ENCODE assay signal across 9 mouse cellular contexts in the genomic region with DNA sequence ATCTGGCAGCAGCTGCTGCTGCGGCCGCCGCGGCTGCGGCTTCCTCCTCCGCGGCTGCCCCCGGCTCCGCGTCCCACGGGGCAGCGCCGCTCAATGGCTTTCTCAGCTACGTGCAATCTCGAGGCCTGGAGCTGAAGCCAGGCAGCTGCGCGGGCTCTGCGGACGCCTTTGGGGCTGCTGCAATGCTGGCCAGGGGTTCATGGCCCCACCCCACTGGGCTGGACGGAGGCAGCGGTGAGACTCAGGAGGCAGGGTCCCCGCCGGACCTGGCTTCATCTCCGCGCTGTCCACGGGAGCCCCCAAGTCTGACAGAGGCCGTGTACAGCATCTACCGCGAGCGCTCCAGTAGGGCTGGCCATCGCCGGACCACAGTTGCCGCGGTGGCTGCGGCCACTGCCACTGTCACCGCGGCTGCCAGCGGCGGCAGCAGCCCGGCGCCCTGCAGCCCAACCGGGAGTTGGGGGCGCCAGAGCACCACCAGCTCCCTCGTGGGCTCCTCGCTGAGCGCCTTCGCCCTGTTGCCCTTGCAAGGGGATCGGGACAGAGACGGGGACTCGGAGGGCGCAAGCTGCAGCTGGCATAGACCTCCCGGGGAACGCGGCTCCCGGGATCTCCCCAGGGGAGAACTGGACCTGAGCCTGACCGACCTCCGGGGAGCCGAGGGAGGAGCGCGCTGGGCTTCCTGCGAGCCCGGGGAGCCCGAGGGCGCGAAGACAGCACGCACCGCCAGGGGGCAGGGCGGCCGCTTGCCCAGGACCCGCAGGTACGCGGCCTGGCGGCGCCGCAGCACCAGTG. TPM values are rescaled to one million over a fixed set of nuclear protein-coding genes. Genes with fewer than 3 reads are reported as not detected.
DNase-seq lines count a peak whose midpoint lies in the region; ATAC-seq and TF ChIP-seq lines count a peak whose summit lies in the region.
"Had no signal": no experiment of that assay in that cellular context is flagged by ENCODE, and none has a peak within 500 bp of the region (broad histone marks: within the 10 kb centered on the region; RNA-seq: fewer than 3 reads in every experiment).

No protein-coding gene starts in this region.

- intact Hi-C loops in left cerebral cortex, adult 2 months (cut with DNase I): no loop called here

- peak; percentile 63 for ATAC-seq in hindbrain, embryonic 14.5 days (ENCODE audit: low FRiP score)

- peak; percentile 83 to 93 for DNase-seq in adrenal gland, adult (ENCODE audit: inconsistent age in 2 of 2, low spot score in 1 of 2)
- DNase-seq in cerebellum, postnatal 36 days: peak; percentile 56 to 72
- DNase-seq in frontal cortex, postnatal 25 days (ENCODE audit: low spot score in 2 of 2): peak; percentile 24 to 46
- peak; percentile 70 for DNase-seq in hindbrain, embryonic 14.5 days (ENCODE audit: low spot score)
- peak; percentile 63 to 68 for DNase-seq in left cerebral cortex, adult 2 months (ENCODE audit: extremely low spot score in 1 of 2, low spot score in 2 of 2)
- DNase-seq in lung, postnatal 4 days: peak; percentile 63 to 68
- DNase-seq in right cerebral cortex, postnatal 25 days: peak; percentile 57
- no peak for DNase-seq in adipocyte (ENCODE audit: low spot score)

- peak overlapping the region; percentile 80 for H3K9ac ChIP-seq in hindbrain, embryonic 14.5 days

- TF ChIP-seq CTCF in left cerebral cortex, adult 2 months (IDR thresholded peaks at IDR 0.05): peak; percentile 67

- peak overlapping the region; percentile 56 for H3K4me3 ChIP-seq in hindbrain, embryonic 14.5 days (replicated peaks; ENCODE audit: low read length)
- peak overlapping the region; percentile 49 for H3K4me3 ChIP-seq in left cerebral cortex, adult 2 months
- H3K4me3 ChIP-seq: megakaryocyte, embryonic 14.5 days had no signal

- no peak overlapping the region for H3K27ac ChIP-seq in hindbrain, embryonic 14.5 days
- H3K27ac ChIP-seq in left cerebral cortex, adult 2 months: peak overlapping the region; percentile 84

- peaks cover 19% of the 10 kb centered on the region for H3K4me1 ChIP-seq in hindbrain, embryonic 14.5 days (replicated peaks; ENCODE audit: control insufficient read depth, insufficient read depth, low read length)

- no peaks in the 10 kb centered on the region for H3K9me3 ChIP-seq in hindbrain, embryonic 14.5 days (ENCODE audit: control insufficient read depth, low read length)

- under 1% methylated on average over 75 of the region's 75 CpGs for WGBS in hindbrain, embryonic 14.5 days

- H3K27me3 ChIP-seq in hindbrain, embryonic 14.5 days (ENCODE audit: control insufficient read depth, insufficient read depth, low read length): peaks cover 17% of the 10 kb centered on the region; the same call in 1 of the 2 replicates

- peak overlapping the region; percentile 99 for H3K4me2 ChIP-seq in hindbrain, embryonic 14.5 days (replicated peaks)

- H3K36me3 ChIP-seq in hindbrain, embryonic 14.5 days (replicated peaks; ENCODE audit: control insufficient read depth, insufficient read depth): no peaks in the 10 kb centered on the region

RNA-seq across cellular contexts. Expression of a gene that starts 14.9 kb away (rescaled TPM):
- 2.9 and 4.6 TPM in 2 replicates for polyA plus RNA-seq in hindbrain, embryonic 14.5 days (2014; fragmentation: Nextera tagmentation; extraction: Ambion mirVana)
- total RNA-seq in left cerebral cortex, adult 2 months (2021): 10 to 100 TPM; 20.3 to 21.1 TPM
